Mouse (Mus musculus): Measurements from ENCODE around the gene Sart1.
A peak's percentile ranks its signal among the peaks of the same experiment; 100 is the strongest.
"Not testable (repeated sequence)": the region's sequence is repeated elsewhere in the genome, so short reads cannot be mapped to it uniquely, and the experiment has no call there.

Sart1 gene

DNA sequence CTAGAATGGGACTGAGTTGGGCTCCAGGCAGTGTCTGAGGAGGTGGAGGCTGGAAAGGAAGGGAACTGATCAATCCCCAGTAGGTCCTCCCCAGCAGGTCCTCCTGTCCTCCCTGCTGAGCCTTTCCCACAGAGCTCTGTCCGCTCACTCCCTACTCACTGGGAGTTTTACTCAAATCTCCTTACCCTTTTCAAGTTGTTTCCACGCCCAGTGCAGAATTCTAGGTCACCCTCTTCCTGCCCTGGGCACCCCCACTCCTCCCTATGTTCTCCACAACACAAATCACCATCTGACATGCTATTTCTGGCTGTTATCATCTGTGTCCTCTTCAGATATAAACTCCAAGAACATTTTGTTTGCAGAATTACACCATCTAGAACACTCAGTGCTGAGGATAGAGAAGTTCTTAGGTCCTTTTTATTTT lies 26.0 kb upstream of the Sart1 start:
- no peak for DNase-seq (ENCODE audit: low read depth, low spot score)

DNA sequence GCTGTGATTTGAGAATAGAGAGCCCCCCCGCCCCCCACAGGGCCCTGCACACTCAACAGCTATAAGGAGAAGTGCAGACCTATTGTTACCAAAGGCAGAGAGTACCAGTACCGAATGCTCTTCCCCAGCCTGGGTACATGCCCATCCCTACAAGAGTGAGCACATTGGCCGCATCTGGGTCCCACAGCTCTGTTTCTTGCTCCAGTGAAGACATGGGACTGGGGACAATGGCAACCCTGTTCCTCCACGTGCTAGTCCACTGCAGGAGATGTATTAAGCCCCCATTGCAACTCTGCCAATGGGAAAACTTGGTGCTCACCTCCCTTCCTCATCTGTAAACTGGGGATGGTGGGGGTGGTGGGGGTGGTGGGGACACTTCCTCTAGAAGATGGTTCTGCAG lies 25.3 kb upstream of the Sart1 start:
- DNase-seq (ENCODE audit: low read depth, low spot score), result no peak

DNA sequence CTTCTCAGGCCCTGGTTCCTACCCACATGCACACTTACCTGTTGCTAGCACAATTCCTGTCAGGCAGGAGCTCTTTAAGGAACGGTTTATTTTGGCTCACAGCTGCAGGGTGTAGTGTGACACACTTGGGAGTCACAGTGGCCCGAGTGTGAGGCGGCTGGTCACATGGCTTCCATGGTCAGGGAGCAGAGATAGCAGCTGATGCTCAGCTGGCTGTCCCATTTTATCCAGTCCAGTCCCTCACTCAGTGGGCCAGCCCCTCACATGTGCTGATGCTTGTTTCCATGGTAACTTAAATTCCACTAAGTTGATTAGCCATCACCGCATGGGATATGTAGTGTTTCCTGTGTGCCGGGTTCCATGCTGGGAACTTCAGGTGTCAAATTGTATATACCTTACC lies 23.5 kb upstream of the Sart1 start:
- no peak for DNase-seq (ENCODE audit: low read depth, low spot score)

DNA sequence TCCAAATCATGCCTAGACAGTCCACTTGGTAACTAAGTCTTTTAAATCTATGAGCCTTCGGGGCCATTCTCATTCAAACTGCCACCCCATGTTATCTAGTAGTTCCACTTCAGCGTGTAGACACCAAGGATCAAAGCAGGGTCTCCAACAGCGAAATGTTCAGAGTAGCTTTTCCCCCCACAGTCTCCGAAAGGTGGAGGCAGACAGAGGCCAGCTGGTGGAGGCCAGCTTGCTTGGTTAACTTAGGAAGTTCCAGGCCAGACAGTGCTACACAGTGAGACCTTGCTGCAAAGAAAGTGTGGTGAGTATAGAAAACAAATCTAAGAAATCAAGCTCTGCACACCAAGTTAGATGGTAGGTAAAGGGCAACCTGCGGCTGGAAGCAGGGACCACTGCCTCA lies 22.1 kb upstream of the Sart1 start:
- no peak for DNase-seq (ENCODE audit: low read depth, low spot score)

DNA sequence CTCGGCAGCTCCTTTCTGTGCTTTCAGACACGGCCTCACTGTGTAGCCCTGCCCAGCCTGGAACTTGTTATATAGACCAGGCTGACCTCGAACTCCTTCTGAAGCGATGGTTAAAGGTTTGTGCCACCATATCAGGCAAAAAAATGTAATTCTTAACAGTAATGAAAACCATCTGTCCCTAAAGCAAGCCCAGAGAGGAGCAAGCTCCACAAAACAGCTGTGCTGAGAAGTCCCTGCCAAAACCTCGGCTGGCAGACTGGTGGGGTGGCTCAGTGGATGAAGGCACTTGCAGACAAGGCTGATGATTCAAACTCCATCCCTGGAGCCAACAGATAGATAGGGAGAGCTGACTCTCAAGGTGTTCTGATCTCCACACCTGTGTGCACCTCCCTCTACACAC lies 20.6 kb upstream of the Sart1 start:
- no peak for DNase-seq (ENCODE audit: low read depth, low spot score)

DNA sequence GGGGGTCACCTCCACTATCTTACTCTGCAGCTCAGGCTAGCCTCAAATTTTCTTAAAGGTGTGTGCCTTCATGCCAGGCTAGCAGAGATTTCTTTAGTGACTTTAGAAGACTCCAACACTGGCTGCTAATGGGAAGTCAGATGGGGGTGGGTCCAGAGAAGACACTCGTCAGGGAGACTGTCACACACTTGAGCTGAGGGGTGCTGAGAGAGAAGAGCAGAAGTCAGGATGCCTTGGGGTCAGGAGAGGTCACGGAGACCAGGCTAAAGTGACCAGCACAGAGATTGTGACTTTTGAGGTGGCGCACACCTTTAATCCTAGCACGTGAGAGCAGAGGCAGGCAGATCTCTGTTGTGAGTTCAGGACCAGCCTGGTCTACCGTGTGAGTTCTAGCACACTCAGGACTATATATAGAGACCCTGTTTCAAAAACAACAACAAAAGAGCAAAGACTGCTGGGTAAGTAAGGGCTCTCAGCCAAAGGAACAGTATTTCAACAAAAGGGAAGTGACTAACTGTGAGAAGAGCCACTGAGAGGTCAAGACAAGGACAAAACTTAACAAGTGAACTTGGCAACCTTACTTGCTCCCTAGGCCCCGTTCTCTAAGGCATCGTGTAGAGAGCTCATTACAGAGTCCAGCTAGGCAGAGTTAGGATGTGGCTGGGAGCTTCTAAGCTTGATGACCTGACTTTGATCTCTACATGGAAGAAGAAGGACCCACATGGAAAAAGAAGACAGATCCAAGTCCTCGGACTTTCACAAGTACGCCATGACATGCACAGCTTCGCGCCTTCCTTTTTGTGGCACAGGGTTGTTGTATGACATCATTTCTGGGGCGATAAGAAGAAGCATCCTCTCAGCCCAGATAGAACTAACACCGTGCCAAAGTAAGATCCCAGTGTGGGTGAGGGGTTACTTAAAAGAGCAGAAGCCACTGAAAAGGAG lies 19.8 kb upstream of the Sart1 start:
- peak; percentile 50 for DNase-seq (ENCODE audit: low read depth, low spot score)

DNA sequence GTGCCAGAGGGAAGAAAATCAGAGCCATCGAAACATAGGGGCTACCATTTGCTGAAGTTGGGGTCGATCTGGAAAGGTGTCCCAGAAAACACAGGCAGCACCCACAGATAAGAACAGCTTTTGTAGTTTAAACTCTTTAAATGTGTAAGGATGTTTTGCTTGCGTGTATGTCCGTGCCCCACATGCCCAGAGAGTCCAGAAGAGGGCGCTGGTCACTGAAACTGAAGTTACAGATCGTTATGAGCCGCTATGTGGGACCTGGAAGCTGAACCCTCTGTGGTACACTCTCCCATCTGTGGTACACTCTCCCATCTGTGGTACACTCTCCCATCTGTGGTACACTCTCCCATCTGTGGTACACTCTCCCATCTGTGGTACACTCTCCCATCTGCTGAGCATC lies 18.6 kb upstream of the Sart1 start:
- DNase-seq (ENCODE audit: low read depth, low spot score), result peak; percentile 91

DNA sequence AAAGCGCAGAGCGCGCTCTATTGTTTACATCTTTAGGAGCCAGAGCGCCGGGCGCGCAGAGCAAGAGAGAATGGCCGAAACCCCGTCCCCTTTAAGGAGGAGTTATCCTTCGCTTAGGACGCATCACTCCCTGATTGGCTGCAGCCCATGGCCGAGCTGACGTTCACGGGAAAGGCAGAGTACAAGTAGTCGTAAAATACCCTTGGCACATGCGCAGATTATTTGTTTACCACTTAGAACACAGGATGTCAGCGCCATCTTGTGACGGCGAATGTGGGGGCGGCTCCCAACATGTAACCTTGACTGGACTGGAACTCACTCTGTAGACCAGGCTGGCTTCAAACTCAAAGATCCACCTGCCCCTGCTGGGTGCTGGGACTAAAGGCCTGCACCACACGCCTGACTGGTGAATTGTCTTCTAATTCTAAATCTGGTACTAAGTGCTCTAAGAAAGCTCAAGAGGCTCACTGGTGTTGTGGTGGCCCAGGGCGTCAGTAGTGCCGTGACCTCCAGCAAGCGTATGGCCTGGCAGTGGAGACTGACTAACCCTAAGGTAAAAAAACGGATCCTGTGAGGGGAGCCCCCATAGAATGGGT lies 18.1 kb upstream of the Sart1 start:
- peak; percentile 85 for DNase-seq (ENCODE audit: low read depth, low spot score)

DNA sequence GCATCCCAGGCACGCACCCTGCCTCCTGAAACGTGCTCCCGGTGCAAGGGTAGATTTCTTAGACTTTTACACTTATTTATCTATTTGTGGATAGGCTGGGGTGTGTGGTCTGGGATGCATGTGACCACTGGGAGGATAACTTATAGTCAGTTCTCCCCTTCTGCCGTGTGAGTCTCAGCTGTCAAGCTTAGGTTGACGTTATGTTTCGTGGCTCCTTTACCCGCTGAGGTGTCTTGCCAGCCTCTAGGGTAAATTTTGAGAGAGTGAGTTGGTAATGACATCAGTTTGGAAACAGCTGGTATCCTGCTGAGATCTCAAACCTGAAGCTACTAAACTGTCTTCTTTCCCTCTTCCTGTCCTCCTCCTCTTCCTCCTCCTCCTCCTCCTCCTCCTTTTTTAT lies 17.4 kb upstream of the Sart1 start:
- peak; percentile 82 for DNase-seq (ENCODE audit: low read depth, low spot score)

DNA sequence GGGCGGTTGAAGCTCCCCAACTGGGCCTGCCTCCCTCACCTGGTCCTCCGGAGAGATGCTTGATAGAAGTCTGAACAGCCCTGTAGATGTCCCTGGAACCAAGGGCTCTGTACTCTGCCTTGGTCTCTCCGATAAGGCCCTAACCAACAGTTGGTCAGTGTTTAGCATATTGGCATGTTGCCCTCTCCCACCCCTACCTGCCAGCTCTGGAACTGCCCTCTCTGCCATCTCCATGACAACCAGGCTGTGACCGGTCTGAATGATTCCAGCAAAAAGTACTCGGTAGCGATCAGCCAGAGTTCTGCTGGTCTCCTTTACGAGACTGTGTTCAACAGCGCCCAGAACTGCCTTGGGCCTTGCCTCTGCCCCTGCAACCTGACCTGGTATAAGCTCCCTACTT lies 13.8 kb upstream of the Sart1 start, which contains the start of gene Tsga10ip:
TSS of gene Tsga10ip (minus strand) at position 234 of the 400 bp plus-strand sequence.
- DNase-seq (ENCODE audit: low read depth, low spot score), result no peak

DNA sequence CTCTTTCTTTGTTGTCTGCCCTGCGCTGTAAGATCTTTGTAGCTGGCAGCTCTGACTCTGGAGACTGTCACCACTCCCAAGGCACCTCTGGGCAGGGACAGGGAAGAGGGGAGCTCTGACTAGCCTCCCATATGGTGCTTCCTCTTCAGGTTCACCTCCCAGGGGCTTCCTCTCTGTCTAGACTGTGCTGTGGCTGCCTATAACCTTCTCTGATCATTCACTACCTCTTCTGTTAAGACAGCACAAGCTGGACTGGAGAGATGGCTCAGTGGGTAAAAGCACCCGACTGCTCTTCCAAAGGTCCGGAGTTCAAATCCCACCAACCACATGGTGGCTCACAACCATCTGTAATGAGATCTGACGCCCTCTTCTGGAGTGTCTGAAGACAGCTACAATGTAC lies 12.6 kb upstream of the Sart1 start:
- not testable (repeated sequence) for DNase-seq (ENCODE audit: low read depth, low spot score)

DNA sequence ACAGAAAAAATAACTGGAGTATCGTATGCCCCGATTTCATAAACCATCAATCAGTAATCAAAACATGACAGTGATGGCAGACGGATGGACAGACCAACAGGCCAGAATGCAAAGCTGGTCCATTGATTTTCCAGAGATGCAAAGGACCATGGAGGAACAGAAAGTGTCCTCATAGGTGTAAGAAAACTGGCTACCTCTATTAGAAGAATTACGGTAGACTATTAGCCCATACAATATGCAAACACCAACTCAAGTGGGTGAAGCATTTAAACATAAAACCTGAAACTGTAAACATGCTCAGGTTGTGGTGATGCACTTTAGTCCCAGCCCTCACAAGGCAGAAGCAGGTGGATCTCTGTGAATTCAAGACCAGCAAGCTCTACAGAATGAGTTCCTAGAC lies 6.9 kb upstream of the Sart1 start:
- no peak for DNase-seq (ENCODE audit: low read depth, low spot score)

DNA sequence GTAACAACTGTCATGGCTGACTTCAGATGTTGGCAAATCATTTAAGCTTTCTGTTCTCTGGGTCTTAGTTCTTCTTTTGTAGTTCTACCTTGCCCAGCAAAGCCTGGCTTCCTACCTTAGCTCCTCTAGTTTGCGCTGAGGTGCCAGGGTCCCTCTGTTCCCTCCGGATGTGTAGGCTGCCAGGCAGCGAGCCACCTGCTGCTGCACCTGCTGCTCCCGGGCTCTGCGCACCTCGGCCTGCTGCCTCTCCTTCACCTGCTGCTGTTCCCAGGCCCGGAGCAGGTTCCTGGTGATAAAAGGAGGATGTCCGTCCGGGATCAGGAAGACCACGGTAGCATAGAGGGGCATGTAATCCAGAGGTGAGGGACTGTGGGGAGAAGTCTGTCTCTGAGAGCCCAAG lies 5.7 kb upstream of the Sart1 start:
- no peak for DNase-seq (ENCODE audit: low read depth, low spot score)

DNA sequence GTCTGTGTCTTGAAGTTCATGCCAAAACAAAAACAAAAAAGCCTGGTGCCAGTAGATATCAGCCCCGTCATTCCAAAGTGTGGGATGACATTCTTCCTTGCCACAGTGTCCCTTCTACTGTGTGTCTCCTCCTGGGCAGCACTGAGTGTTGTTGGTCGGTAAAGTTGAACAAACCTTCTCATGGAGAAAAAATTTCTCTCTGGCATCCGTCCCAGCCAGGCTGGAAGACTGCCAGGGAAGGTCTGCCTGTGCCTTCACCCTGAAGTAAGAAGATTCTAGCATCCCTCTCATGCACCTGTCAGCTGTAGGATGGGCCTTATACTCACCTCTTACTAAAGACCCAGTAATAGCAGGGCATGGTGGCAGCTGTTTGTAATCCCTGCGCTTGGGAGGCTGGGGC lies 4.4 kb upstream of the Sart1 start:
- DNase-seq (ENCODE audit: low read depth, low spot score), result no peak

DNA sequence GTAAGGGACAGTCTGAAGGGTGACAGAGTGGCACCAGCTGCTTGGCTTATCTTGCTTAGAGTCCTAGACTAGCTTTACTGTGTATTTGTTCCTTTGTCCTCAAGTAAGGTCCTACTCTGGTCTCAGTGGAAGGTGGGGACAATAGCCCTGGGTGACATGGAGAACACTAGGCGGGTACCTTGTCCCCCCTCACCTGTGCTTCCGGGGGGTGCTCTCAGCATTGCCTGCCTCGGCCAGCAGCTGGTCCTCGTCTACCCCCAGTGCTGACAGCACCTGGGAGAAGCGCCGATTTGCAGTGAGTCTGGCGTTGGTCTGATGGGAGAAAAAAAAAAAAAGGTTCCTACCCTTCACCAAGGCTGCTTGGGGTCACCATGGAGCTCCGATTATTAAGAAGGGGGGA lies 1.9 kb upstream of the Sart1 start:
- no peak for DNase-seq (ENCODE audit: low read depth, low spot score)

DNA sequence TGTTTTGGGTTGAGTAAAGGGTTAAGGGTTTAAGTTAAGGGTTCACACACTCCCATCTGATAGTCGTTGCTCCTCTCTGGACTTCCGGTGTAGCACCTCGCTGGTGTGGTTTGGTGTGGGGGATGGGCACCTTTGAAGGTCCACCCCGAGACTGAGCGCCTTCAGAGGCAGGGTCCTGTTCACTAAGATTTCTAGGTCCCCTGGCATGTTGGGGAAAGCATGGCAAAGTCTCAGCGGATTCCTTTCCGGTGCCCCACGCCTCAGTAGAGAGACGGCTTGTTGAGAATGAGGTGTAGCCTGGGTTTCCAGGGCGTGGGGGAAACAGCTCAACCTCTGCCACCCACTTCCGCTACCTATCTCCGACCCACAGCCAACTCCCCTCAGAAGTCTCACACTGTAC lies 1.1 kb upstream of the Sart1 start:
- peak; percentile 85 for DNase-seq (ENCODE audit: low read depth, low spot score)

DNA sequence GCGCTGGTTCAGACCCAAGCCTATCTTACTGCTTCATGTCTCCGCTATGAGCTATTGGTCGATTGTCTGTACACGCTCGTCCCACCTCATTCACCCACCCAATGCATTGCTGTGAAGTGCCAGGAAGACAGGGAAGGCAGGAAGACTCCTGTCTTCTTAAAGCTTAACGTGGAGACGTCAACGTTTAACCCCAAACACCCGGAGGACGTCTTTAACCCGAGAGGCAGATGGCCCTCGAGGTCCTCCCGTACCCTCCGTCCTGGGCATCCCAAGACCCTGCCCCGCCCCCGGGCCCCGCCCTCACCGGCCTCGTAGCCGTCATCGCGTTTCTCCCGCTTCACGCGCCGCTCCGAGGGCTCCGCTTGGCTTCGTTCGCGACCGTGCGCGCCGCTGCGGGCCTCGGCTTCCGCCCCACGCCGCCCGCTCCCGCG lies 477 bp downstream of the Sart1 start:
- no peak for DNase-seq (ENCODE audit: low read depth, low spot score)

DNA sequence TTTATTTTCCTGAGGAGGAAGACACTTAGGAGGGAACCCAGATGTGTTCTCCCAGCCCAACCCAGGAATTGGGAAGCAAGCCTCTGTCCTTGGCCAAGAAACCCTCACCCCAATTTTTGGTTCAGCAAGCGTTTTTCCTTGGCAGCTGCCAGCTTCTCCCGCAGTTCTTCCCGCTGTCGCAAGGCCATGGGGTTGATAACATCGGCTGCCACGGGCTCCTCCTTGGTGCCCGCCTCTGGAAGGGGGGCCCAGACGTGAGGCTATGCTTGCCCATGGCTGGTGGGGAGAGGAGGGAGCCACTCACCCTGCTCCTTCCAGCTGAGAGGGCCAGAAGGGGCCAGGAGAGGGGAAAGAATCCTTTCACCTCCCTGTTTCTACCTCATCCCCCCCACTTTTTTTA lies 3.8 kb downstream of the Sart1 start:
- DNase-seq (ENCODE audit: low read depth, low spot score), result no peak

DNA sequence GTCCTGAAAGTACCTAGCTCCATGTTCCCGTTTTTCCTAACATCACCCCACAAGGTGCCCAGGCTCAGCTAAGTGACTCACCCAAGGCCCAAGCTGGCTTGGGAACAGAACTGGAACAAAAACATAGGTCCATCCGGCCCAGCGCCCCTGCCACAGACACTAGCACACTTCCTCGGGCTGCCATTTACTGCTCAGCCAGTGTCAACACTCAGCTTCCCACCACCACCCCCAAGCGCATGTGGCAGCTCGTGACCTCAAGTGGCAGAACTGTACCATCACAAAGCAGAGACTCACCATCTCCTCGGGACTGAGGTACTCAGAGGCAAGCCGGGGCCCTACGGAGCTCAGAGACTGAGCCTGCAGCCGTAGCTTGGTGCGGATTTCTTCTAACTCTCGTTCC lies 5.2 kb downstream of the Sart1 start:
- no peak for DNase-seq (ENCODE audit: low read depth, low spot score)

DNA sequence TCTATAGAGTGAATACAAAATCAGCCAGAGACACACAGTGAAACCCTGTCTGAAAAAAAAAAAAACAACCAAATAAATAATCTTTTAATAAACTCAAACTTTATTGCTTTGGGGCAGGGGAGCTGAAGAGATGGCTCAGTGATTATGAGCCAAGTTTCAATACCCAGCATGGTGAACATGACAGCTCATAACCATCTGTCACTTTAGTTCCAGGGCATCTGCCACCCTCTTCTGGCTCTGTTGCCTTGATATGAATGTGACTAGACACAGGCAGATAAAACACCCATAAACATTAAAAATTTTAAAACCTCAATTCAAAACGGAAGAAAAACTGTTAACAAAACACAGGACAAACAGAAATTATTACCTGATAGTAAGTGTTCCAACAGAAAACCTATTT lies 11.1 kb downstream of the Sart1 start:
- no peak for DNase-seq (ENCODE audit: low read depth, low spot score)

DNA sequence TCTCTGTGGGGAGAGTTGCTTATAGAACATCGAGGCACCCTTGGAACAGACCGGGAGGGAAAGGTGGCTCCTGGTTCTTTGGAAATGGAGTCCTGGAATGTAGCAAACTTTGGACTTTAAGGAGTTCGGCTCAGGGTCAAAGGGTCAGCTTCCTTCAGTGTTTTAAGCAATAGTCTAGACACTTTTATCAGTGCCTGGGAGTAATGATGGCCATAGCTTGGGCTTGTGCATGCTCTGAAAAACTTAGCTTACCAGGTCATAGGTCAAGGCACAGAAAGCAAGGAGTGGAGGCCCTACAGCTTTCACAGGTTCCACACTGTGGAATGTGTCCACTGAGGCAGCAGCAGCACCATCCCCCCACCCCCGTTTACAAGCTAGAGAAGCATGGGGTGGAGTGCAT lies 13.8 kb downstream of the Sart1 start:
- DNase-seq (ENCODE audit: low read depth, low spot score), result no peak

DNA sequence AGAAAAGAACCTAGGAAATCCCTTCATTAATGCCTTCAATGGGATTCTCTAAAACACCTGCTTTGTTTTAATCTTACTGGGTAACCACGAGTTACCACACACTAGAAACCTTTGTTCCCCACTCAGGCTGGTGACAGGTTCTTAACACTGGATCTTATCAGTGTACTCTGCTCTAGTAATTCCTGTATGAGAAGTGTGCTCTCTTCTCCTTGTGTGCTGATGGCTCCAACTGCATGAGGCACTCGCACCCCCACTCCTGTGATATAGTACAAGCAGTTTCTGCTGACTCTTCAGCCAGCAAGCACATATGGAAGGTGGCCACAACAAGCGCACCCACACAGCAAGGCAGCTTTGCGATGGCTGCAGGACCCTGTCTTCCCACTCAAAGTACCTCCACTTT lies 14.3 kb downstream of the Sart1 start:
- DNase-seq (ENCODE audit: low read depth, low spot score), result no peak

DNA sequence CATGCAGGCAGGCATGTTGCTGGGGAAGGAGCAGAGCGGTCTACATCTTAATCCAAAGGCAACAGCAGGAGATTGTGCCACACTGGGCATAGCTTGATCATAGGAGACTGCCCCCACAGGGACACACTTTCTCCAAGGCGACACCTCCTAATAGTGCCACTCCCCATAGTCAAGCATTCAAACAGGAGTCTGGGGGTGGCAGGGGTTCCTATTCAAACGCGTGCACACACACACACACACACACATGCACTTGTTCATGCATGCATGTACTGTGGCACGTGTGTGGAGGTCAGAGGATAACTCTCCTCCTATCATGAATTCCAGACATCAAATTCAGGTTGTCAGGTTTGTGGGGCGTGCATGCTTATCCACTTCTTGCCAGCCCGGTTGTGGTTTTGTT lies 15.8 kb downstream of the Sart1 start:
- DNase-seq (ENCODE audit: low read depth, low spot score), result no peak

Measured in CD4-positive, CD25-positive, alpha-beta regulatory T cell, adult 2 months (primary cell).